Mouse (Mus musculus) gastrocnemius, postnatal 4 days (tissue): ENCODE results near the gene Lsm12. TPM values are rescaled to one million over a fixed set of nuclear protein-coding genes. Genes with fewer than 3 reads are reported as not detected.

Experiments
- DNase-seq, 2 experiments: peaks; one replicate each; pipeline ENCODE4 v3.0.0; 2021 to 2022; ENCODE audit warnings: low spot score in 2 of 2, mixed read lengths in 2 of 2
- microRNA-seq: library from miRNA; unstranded; fragments of <30 nt; microRNA quantifications from one replicate; pipeline ENCODE4 v1.2.0, GENCODE M21; 2021
- total RNA-seq, 2 experiments: library from RNA; stranded (reverse); gene quantifications; 2 replicates each; pipeline ENCODE4 v1.2.3; 2021

Gene Lsm12
- total RNA-seq, 2 experiments from 2014 or later, result 75.1 to 78.3 TPM

DNA sequence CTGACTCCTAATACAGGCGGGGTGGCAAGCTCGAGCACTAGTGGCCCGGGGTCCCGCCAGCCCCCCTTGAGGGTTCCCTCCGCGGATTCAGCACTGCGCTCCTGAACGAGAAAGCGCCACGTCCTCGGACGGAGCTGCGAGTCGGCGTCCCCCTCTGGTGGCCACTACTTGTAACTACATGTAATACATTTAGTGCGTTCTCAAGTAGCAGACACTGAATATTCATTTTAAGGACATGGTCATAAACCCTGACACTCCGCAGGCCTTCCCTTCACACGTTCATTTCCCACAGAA lies 46.7 kb downstream of the Lsm12 start:
- peak; percentile 58 to 73 for DNase-seq

DNA sequence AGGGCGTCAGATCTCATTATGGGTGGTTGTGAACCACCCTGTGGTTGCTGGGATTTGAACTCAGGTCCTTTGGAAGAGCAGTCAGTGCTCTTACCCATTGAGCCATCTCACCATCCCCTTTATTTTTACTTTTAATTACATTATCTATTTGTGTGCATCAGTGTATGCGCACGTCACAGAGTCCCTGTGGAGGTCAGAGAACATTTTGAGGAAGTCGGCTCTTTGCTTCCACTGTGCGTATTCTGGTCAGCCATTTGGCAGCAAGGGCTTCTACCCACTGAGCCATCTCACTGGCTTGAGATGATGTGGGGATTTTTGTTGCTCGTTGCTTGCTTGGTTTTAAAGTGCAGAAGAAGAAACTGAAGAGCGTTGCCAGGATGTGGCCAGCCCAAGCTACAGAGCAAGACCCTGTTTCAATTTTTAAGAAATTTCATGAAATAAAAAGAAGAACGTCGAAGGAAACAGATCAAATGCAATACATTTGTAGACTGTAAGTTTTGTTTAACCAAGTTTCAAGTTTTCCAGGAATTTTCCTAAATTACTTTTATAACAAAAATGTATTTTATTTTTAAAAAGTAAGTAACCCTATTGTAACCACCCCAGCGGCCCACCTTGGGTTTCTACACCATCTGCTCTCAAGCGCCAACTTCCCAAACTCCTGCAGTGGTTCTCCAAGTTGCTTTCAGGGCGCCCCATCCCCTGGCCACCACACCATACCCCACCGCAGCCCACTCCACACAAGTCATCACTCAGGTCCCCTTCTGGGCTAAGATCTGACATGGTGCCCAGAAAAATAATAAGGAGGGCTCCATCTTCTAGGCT lies 47.3 kb downstream of the Lsm12 start:
- no peak for DNase-seq

DNA sequence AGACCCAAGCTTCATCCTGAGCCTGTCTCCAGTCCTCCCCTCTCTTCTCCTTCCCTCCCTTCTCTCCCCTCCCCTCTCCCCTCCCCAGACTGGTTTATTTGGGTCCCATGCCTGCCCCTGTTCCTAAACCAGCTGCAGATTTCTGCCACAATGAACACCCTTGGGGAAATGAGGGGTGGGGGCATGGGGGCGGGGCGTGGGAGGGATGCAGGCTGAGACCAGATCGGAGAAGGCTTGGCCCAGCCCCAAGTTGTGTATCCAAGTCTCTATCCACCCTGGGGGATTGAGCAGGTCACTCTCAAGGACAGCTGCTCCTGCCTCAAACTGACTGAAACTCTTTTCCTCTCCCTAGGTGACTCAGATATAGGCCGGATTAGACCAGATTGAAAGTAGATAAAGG lies 50.6 kb downstream of the Lsm12 start:
- no peak for DNase-seq

DNA sequence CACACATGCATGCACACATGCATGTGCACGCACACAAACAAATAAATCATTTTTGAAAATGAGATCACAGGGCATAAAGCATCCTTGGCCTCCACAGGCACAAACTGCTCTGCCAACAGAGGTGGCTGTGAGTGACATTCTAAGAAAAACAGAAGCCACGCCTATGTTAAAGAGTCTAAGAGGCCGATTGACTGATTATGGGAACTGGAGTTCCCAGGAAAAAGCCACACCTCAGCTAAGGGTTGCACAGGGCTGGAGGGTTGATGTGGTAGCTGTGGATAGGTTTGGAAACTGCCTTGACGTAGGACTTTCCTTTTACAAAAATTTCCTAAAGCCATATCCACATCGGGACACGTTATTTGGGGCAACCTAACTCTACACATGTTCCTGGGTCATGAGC lies 67.7 kb downstream of the Lsm12 start:
- no peak for DNase-seq

DNA sequence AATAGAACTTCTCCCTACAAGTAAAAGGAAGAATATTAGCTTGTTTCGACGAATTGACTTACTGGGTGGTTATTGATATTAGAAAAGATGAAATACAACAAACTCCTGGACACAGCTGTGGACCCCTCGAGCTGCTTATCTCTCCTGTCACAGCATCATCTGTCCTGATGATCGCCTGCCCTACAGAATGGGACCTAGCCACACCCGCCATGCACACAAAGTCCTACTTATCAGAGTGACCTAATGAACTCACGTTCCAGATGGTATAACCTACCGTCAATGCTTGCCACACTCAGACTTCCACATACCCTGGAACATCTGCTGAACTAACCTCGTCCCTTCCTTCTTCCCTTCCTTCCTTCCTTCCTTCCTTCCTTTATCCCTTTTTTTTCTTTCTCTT lies 68.9 kb downstream of the Lsm12 start:
- DNase-seq, result no peak

Small RNA genes within 50 kb of the gene (microRNA-seq; reads per million reads assigned to microRNA genes)
- not detected for gene Mir8101

Other genes with a start within 250 kb of the Lsm12 start
- gene Sost, start 218.3 kb downstream of the Lsm12 start, total RNA-seq, result under 1 TPM in 1 of 2 experiments, not detected in 1; 0.16 TPM
- gene Cfap97d1, start 201.0 kb downstream of the Lsm12 start, total RNA-seq, result not detected
- gene Dusp3, start 198.3 kb downstream of the Lsm12 start, total RNA-seq, result 100 to 1,000 TPM; 140 to 145 TPM
- gene Mpp3, start 156.8 kb downstream of the Lsm12 start, total RNA-seq, result 10 to 100 TPM; 55.8 to 95.9 TPM
- 10 to 100 TPM; 12.8 to 13.2 TPM for gene Cd300lg, start 143.8 kb downstream of the Lsm12 start, total RNA-seq
- 1 to 10 TPM; 1.7 to 2.5 TPM for gene Mpp2, start 96.8 kb downstream of the Lsm12 start, total RNA-seq
- gene Ppy, start 84.0 kb downstream of the Lsm12 start, total RNA-seq, result not detected
- gene Pyy, start 77.5 kb downstream of the Lsm12 start, total RNA-seq, result not detected
- gene Nags, start 39.8 kb downstream of the Lsm12 start, total RNA-seq, result under 1 TPM in 1 of 2 experiments, not detected in 1; 0.13 TPM
- 10 to 100 TPM; 15.1 to 16.1 TPM for gene Tmem101, start 28.9 kb downstream of the Lsm12 start, total RNA-seq
- gene G6pc3, start 4.3 kb upstream of the Lsm12 start, total RNA-seq, result 10 to 100 TPM; 28.1 to 32.0 TPM
- gene Hdac5, start 44.9 kb upstream of the Lsm12 start, total RNA-seq, result 100 to 1,000 TPM; 110 to 112 TPM
- gene BC030867, start 63.6 kb upstream of the Lsm12 start, total RNA-seq, result 1 to 10 TPM; 2.3 to 2.6 TPM
- 10 to 100 TPM; 25.7 to 31.1 TPM for gene Asb16, start 83.4 kb upstream of the Lsm12 start, total RNA-seq
- 10 to 100 TPM; 25.9 to 26.3 TPM for gene Tmub2, start 99.6 kb upstream of the Lsm12 start, total RNA-seq
- gene Atxn7l3, start 111.3 kb upstream of the Lsm12 start, total RNA-seq, result 10 to 100 TPM; 40.3 to 40.9 TPM
- 10 to 100 TPM; 85.8 to 98.3 TPM for gene Ubtf, start 134.4 kb upstream of the Lsm12 start, total RNA-seq
- gene Slc4a1, start 180.9 kb upstream of the Lsm12 start, total RNA-seq, result 1 to 10 TPM; 2.5 to 7.2 TPM
- gene Rundc3a, start 208.1 kb upstream of the Lsm12 start, total RNA-seq, result 1 to 10 TPM; 1.3 to 1.4 TPM
- 10 to 100 TPM; 54.5 to 66.3 TPM for gene Slc25a39, start 222.7 kb upstream of the Lsm12 start, total RNA-seq
- gene Grn, start 245.0 kb upstream of the Lsm12 start, total RNA-seq, result 100 to 1,000 TPM; 129 to 130 TPM